Mouse (Mus musculus) heart, postnatal 36 days (tissue): ENCODE measurements around the gene Rdh16f2. TPM values are rescaled to one million over a fixed set of nuclear protein-coding genes. Genes with fewer than 3 reads are reported as not detected.

Experiments
- total RNA-seq, 2 experiments: library from RNA; stranded (reverse); gene quantifications; 2 replicates each; pipeline ENCODE4 v1.2.3; 2021

Rdh16f2 gene
- total RNA-seq, 2 experiments from 2014 or later = not detected

Other genes starting within 250 kb of the Rdh16f2 start
- 10 to 100 TPM; 73.4 to 88.6 TPM for gene Lrp1, start 245.3 kb upstream of the Rdh16f2 start, total RNA-seq
- gene Stat6, start 223.5 kb upstream of the Rdh16f2 start, total RNA-seq = 10 to 100 TPM; 42.3 to 46.0 TPM
- 1 to 10 TPM; 2.7 to 4.5 TPM for gene Nemp1, start 199.6 kb upstream of the Rdh16f2 start, total RNA-seq
- gene Nab2, start 197.9 kb upstream of the Rdh16f2 start, total RNA-seq = 1 to 10 TPM; 5.7 to 8.4 TPM
- not detected for gene Myo1a, start 161.3 kb upstream of the Rdh16f2 start, total RNA-seq
- not detected for gene Tac2, start 142.0 kb upstream of the Rdh16f2 start, total RNA-seq
- 1 to 10 TPM; 6.8 to 7.8 TPM for gene Zbtb39, start 126.9 kb upstream of the Rdh16f2 start, total RNA-seq
- gene Gpr182, start 114.7 kb upstream of the Rdh16f2 start, total RNA-seq = 1 to 10 TPM; 3.5 to 4.0 TPM
- gene Rdh1, start 106.8 kb upstream of the Rdh16f2 start, total RNA-seq = under 1 TPM in 1 of 2 experiments, not detected in 1; 0.08 TPM
- under 1 TPM in 1 of 2 experiments, not detected in 1; 0.11 TPM for gene Rdh16f1, start 106.7 kb upstream of the Rdh16f2 start, total RNA-seq
- gene Rdh9, start 90.1 kb upstream of the Rdh16f2 start, total RNA-seq = under 1 TPM in 1 of 2 experiments, not detected in 1; 0.36 TPM
- gene Rdh16, start 65.3 kb upstream of the Rdh16f2 start, total RNA-seq = not detected
- gene Rdh19, start 16.5 kb upstream of the Rdh16f2 start, total RNA-seq = not detected
- gene Rdh7, start 22.3 kb downstream of the Rdh16f2 start, total RNA-seq = not detected
- not detected for gene Sdr9c7, start 32.0 kb downstream of the Rdh16f2 start, total RNA-seq
- gene Hsd17b6, start 141.1 kb downstream of the Rdh16f2 start, total RNA-seq = not detected
- gene Prim1, start 148.7 kb downstream of the Rdh16f2 start, total RNA-seq = 1 to 10 TPM; 1.6 to 2.7 TPM
- gene Naca, start 169.1 kb downstream of the Rdh16f2 start, total RNA-seq = 100 to 1,000 TPM; 542 to 584 TPM
- gene Ptges3, start 192.5 kb downstream of the Rdh16f2 start, total RNA-seq = 10 to 100 TPM; 80.7 to 90.5 TPM
- 1,000 to 10,000 TPM; 9,026 to 9,193 TPM for gene Atp5b, start 216.8 kb downstream of the Rdh16f2 start, total RNA-seq
- gene Baz2a, start 225.1 kb downstream of the Rdh16f2 start, total RNA-seq = 10 to 100 TPM; 23.8 TPM